Mouse (Mus musculus) stomach, postnatal 0 days (tissue): ENCODE measurements around the gene Erlin1. TPM values are rescaled to one million over a fixed set of nuclear protein-coding genes. Genes with fewer than 3 reads are reported as not detected.

Source experiments
- ATAC-seq: fragments of 200-750 bp; cut with Nextera tagmentation; 2 replicates; pipeline ENCODE4 v1.8.0; 2017; ENCODE audit not compliant: low FRiP score, low TSS enrichment
- DNase-seq: peaks from one replicate; pipeline ENCODE4 v3.0.0-alpha.2; 2016; ENCODE audit warnings: low spot score
- H3K27ac ChIP-seq: fragments of 300-500 bp; sonication (generic); replicated peaks from 2 replicates; pipeline ENCODE4 v1.5.1; 2014; ENCODE audit warnings: mild to moderate bottlenecking, control low read depth
- H3K27me3 ChIP-seq: fragments of 300-500 bp; sonication (generic); 2 replicates; pipeline ENCODE4 v1.6.1; 2014; ENCODE audit warnings: low read length; ENCODE audit not compliant: control insufficient read depth, insufficient read depth
- H3K36me3 ChIP-seq: fragments of 300-500 bp; sonication (generic); 2 replicates; pipeline ENCODE4 v1.6.1; 2014; ENCODE audit warnings: low read length, mixed read lengths; ENCODE audit not compliant: control insufficient read depth, insufficient read depth
- H3K4me1 ChIP-seq: fragments of 300-500 bp; sonication (generic); replicated peaks from 2 replicates; pipeline ENCODE4 v1.6.1; 2014; ENCODE audit warnings: antibody characterized with exemption; ENCODE audit not compliant: control insufficient read depth, insufficient read depth
- H3K4me2 ChIP-seq: fragments of 300-500 bp; sonication (generic); replicated peaks from 2 replicates; pipeline ENCODE4 v1.6.1; 2014; ENCODE audit warnings: low read depth, mild to moderate bottlenecking, control low read depth, moderate library complexity
- H3K4me3 ChIP-seq: fragments of 300-500 bp; sonication (generic); 2 replicates; pipeline ENCODE4 v1.5.1; 2014; ENCODE audit warnings: low read depth, low read length, control low read depth
- H3K9ac ChIP-seq: fragments of 300-500 bp; sonication (generic); 2 replicates; pipeline ENCODE4 v1.6.1; 2014; ENCODE audit warnings: mild to moderate bottlenecking, low read length, control low read depth, mixed read lengths
- H3K9me3 ChIP-seq: fragments of 300-500 bp; sonication (generic); 2 replicates; pipeline ENCODE4 v1.6.1; 2016; ENCODE audit warnings: low read length; ENCODE audit not compliant: control insufficient read depth
- CTCF ChIP-seq: IDR thresholded peaks from 2 replicates; pipeline ENCODE4 v1.5.1; 2016; ENCODE audit warnings: antibody characterized with exemption, low read depth, mild to moderate bottlenecking, moderate library complexity
- EP300 ChIP-seq: optimal IDR thresholded peaks from 2 replicates; pipeline ENCODE3; 2016; ENCODE audit warnings: antibody characterized with exemption
- WGBS: fragments of 180-500 bp; shearing (Covaris S2); extraction: QIAGEN DNeasy Blood & Tissue Kit; methylation state at CpG from one replicate; pipeline ENCODE4 v1.1.7; 2014; 5-methylcytosine and 5-hydroxymethylcytosine counted together
- polyA plus RNA-seq: library from polyadenylated mRNA; unstranded; fragments of >200 nt; fragmentation: Nextera tagmentation; extraction: Ambion mirVana; gene quantifications from 2 replicates; pipeline ENCODE4 v1.2.1, GENCODE M21; 2015

The Erlin1 gene
- polyA plus RNA-seq, 1 experiment from 2014 or later: 36.6 TPM

DNA sequence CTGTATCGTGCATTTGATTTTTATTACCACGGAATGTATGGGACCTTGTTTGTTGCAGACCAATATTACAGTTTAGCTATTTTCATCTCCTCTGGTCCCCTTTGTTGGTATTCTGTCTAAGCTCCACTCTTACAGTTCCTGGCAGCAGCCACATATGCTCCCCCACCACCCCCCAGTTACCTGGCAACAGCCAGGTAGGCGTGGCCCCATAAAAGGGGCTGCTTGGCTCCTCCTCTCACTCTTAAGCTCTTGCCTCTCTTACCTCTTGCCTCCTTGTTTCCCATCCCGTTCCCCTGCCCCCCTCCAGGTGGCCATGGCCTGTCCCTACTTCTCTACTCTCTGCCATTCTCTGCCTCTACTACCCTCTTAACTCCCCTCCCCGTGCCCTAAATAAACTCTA is 1.6 kb upstream of the Erlin1 start:
- Histone ChIP-seq H3K36me3 (0 out of 2 replicates have a peak, but pooled peaks cover 4% of the 10 kb centered on the region), H3K9ac (no peak overlapping the region), H3K27ac (0 out of 2 replicates have a peak overlapping the region, but pooled peaks have one; percentile 35), H3K27me3 (no peaks in the 10 kb centered on the region), H3K4me3 (no peak overlapping the region), H3K9me3 (no peaks in the 10 kb centered on the region), H3K4me2 (no peak overlapping the region), H3K4me1 (0 out of 2 replicates have a peak, but pooled peaks cover 2% of the 10 kb centered on the region)
- no peak for ATAC-seq
- WGBS: 48% methylated on average over 5 of the region's 5 CpGs
- DNase-seq: no peak
- no peak for TF ChIP-seq CTCF
- no peak for TF ChIP-seq EP300

DNA sequence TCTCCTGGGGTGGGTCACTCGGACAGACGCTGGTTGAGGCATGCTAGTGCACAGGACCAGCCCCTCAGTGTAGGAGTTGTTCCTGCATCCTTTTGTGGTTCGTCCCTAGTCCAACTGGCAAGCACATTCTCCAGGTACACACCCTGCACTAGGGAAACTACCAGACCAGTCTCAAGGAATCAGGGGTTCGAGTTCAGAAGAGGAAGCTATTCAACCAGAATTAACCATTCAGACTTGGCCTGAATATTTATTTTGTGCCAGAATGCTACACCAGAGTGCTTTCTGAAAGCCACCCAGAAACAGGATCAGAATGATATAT is 288 bp upstream of the Erlin1 start:
- TF ChIP-seq EP300 (no peak), CTCF (no peak)
- Histone ChIP-seq H3K9me3 (no peaks in the 10 kb centered on the region), H3K4me1 (0 out of 2 replicates have a peak, but pooled peaks cover 2% of the 10 kb centered on the region), H3K4me3 (peak overlapping the region; percentile 81), H3K27me3 (no peaks in the 10 kb centered on the region), H3K27ac (peak overlapping the region; percentile 84), H3K9ac (peak overlapping the region; percentile 80), H3K36me3 (no peaks in the 10 kb centered on the region), H3K4me2 (peak overlapping the region; percentile 86)
- WGBS: 5% methylated on average over 4 of the region's 4 CpGs
- DNase-seq: no peak
- no peak; the same call in 1 of the 2 replicates for ATAC-seq

DNA sequence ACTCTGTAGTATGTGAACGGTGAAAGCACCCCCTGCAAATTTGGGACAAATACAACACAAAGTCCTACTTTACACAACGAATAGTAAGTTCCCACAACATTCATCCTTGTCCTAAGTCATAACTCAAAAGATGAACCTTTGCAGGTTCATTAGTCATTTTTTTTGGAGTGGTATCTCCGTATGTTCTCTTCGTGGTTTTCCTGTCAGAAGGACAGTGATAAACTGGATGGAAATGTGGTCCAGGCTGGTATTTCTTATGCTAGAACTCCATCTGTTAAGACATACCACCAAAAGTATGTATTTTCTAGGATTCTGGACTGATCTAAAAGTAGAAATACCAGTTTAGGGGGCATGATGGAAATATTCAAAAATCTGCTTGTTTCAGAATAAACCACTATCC is 1.4 kb downstream of the Erlin1 start:
- Histone ChIP-seq H3K36me3 (no peaks in the 10 kb centered on the region), H3K9me3 (no peaks in the 10 kb centered on the region), H3K4me2 (peak overlapping the region; percentile 86), H3K27me3 (no peaks in the 10 kb centered on the region), H3K27ac (peak overlapping the region; percentile 41), H3K9ac (no peak overlapping the region), H3K4me1 (0 out of 2 replicates have a peak, but pooled peaks cover 2% of the 10 kb centered on the region), H3K4me3 (peak overlapping the region; percentile 81)
- DNase-seq (no peak), ATAC-seq (no peak)
- TF ChIP-seq EP300 (no peak), CTCF (no peak)
- 62% methylated on average over 4 of the region's 4 CpGs for WGBS

GRCm38 (mm10) chr19:44067323-44068049 is 2.1 kb downstream of the Erlin1 start:
- H3K4me2 ChIP-seq: peak overlapping the region; percentile 86
- peak overlapping the region; percentile 41; the same call in 1 of the 2 replicates for H3K27ac ChIP-seq
- H3K36me3 ChIP-seq: peaks cover 3% of the 10 kb centered on the region; the same call in 1 of the 2 replicates
- TF ChIP-seq CTCF (no peak), EP300 (peak; percentile 90)
- H3K4me3 ChIP-seq: peak overlapping the region; percentile 81; the same call in 1 of the 2 replicates
- H3K9ac ChIP-seq: no peak overlapping the region
- H3K4me1 ChIP-seq: 0 out of 2 replicates have a peak, but pooled peaks cover 2% of the 10 kb centered on the region
- no peaks in the 10 kb centered on the region for H3K27me3 ChIP-seq
- DNase-seq (peak; percentile 30), ATAC-seq (no peak; the same call in 1 of the 2 replicates)
- WGBS: 46% methylated on average over 9 of the region's 9 CpGs
- H3K9me3 ChIP-seq: no peaks in the 10 kb centered on the region

DNA sequence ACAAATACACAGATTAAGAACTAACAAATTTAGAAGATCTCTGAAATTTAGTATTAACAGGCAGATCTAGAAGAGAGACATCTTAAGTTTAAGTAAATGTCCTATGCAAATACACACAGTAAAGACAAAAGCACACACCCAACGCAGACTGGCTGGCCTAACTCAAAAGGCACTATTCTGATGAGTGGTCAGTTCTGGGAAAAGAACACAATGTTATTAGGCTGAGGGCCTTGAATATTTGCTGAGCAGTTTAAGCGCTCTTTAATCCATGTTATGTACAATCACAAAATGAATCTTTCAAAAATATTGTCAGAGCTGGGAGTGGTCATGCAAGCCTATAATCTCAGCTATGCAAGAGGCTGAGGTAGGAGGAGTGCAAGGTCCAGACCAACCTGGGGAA is 4.9 kb downstream of the Erlin1 start:
- H3K9me3 ChIP-seq: no peaks in the 10 kb centered on the region
- TF ChIP-seq EP300: no peak
- no peak for TF ChIP-seq CTCF
- H3K4me1 ChIP-seq: 0 out of 2 replicates have a peak, but pooled peaks cover 2% of the 10 kb centered on the region
- no peak overlapping the region for H3K4me2 ChIP-seq
- no peak for DNase-seq
- no peak overlapping the region for H3K27ac ChIP-seq
- no peak overlapping the region for H3K4me3 ChIP-seq
- no peak overlapping the region for H3K9ac ChIP-seq
- H3K27me3 ChIP-seq: no peaks in the 10 kb centered on the region
- peak; percentile 38; the same call in 1 of the 2 replicates for ATAC-seq
- WGBS: 75% methylated on average over 2 of the region's 2 CpGs
- peaks cover 6% of the 10 kb centered on the region for H3K36me3 ChIP-seq

GRCm38 (mm10) chr19:44063773-44064172 is 5.8 kb downstream of the Erlin1 start:
- ATAC-seq (0 out of 2 replicates have a peak, but pooled peaks have one; percentile 53), DNase-seq (no peak)
- H3K4me3 ChIP-seq: no peak overlapping the region
- peaks cover 6% of the 10 kb centered on the region for H3K36me3 ChIP-seq
- TF ChIP-seq EP300 (no peak), CTCF (no peak)
- H3K4me1 ChIP-seq: 0 out of 2 replicates have a peak, but pooled peaks cover 2% of the 10 kb centered on the region
- no peaks in the 10 kb centered on the region for H3K27me3 ChIP-seq
- 80% methylated on average over 7 of the region's 7 CpGs for WGBS
- no peak overlapping the region for H3K4me2 ChIP-seq
- no peak overlapping the region for H3K9ac ChIP-seq
- no peaks in the 10 kb centered on the region for H3K9me3 ChIP-seq
- no peak overlapping the region for H3K27ac ChIP-seq
